Mouse (Mus musculus): ENCODE measurements around the gene Aagab. TPM values are rescaled to one million over a fixed set of nuclear protein-coding genes. Genes with fewer than 3 reads are reported as not detected.

The Aagab gene
- polyA plus RNA-seq, 1 experiment from 2014 or later: 29.1 TPM

- Histone ChIP-seq H3K9ac (no peak overlapping the region), H3K27me3 (replicated peaks) (no peaks in the 10 kb centered on the region), H3K27ac (peak overlapping the region; percentile 52), H3K36me3 (peaks cover 20% of the 10 kb centered on the region; the same call in 1 of the 2 replicates), H3K4me2 (no peak overlapping the region), H3K9me3 (no peaks in the 10 kb centered on the region), H3K4me3 (replicated peaks) (no peak overlapping the region), H3K4me1 (peaks cover 33% of the 10 kb centered on the region)
- peak; percentile 54; the same call in 1 of the 2 replicates for ATAC-seq (ENCODE audit: insufficient read depth, low FRiP score, low read depth)
- WGBS: 60% methylated on average over 13 of the region's 13 CpGs
Observed at GRCm38 (mm10) chr9:63664792-63665646, 62.6 kb downstream of the Aagab start.

- 0 out of 2 replicates have a peak overlapping the region, but pooled peaks have one; percentile 17 for H3K27ac ChIP-seq
- ATAC-seq (ENCODE audit: insufficient read depth, low FRiP score, low read depth): no peak
- no peaks in the 10 kb centered on the region for H3K9me3 ChIP-seq
- no peaks in the 10 kb centered on the region for H3K27me3 ChIP-seq (replicated peaks)
- H3K4me3 ChIP-seq (replicated peaks): no peak overlapping the region
- 58% methylated on average over 18 of the region's 18 CpGs for WGBS
- H3K4me2 ChIP-seq: no peak overlapping the region
- no peak overlapping the region for H3K9ac ChIP-seq
- H3K36me3 ChIP-seq: peaks cover 13% of the 10 kb centered on the region; the same call in 1 of the 2 replicates
- peaks cover 33% of the 10 kb centered on the region for H3K4me1 ChIP-seq
Observed at GRCm38 (mm10) chr9:63666612-63667372, 64.3 kb downstream of the Aagab start.

- no peak for ATAC-seq (ENCODE audit: insufficient read depth, low FRiP score, low read depth)
- H3K9me3 ChIP-seq: no peaks in the 10 kb centered on the region
- no peak overlapping the region for H3K27ac ChIP-seq
- no peaks in the 10 kb centered on the region for H3K27me3 ChIP-seq (replicated peaks)
- H3K4me2 ChIP-seq: no peak overlapping the region
- no peak overlapping the region for H3K9ac ChIP-seq
- H3K4me3 ChIP-seq (replicated peaks): no peak overlapping the region
- peaks cover 36% of the 10 kb centered on the region for H3K4me1 ChIP-seq
- 0 out of 2 replicates have a peak, but pooled peaks cover 9% of the 10 kb centered on the region for H3K36me3 ChIP-seq
- WGBS: 82% methylated on average over 8 of the region's 8 CpGs
Observed at GRCm38 (mm10) chr9:63667373-63667724, 64.9 kb downstream of the Aagab start.

GRCm38 (mm10) chr9:63668621-63669020 lies 66.2 kb downstream of the Aagab start:
- no peak for ATAC-seq (ENCODE audit: insufficient read depth, low FRiP score, low read depth)
- Histone ChIP-seq H3K36me3 (0 out of 2 replicates have a peak, but pooled peaks cover 9% of the 10 kb centered on the region), H3K9me3 (no peaks in the 10 kb centered on the region), H3K4me1 (peaks cover 47% of the 10 kb centered on the region), H3K9ac (no peak overlapping the region), H3K27ac (no peak overlapping the region), H3K4me3 (replicated peaks) (no peak overlapping the region), H3K4me2 (no peak overlapping the region), H3K27me3 (replicated peaks) (no peaks in the 10 kb centered on the region)
- 76% methylated on average over 1 of the region's 1 CpGs for WGBS

GRCm38 (mm10) chr9:63669816-63670215 lies 67.4 kb downstream of the Aagab start:
- Histone ChIP-seq H3K4me2 (no peak overlapping the region), H3K4me1 (peaks cover 47% of the 10 kb centered on the region), H3K27ac (no peak overlapping the region), H3K4me3 (replicated peaks) (no peak overlapping the region), H3K36me3 (0 out of 2 replicates have a peak, but pooled peaks cover 4% of the 10 kb centered on the region), H3K27me3 (replicated peaks) (no peaks in the 10 kb centered on the region), H3K9me3 (no peaks in the 10 kb centered on the region), H3K9ac (no peak overlapping the region)
- WGBS: 96% methylated on average over 7 of the region's 7 CpGs
- no peak for ATAC-seq (ENCODE audit: insufficient read depth, low FRiP score, low read depth)

- no peak for ATAC-seq (ENCODE audit: insufficient read depth, low FRiP score, low read depth)
- Histone ChIP-seq H3K9me3 (no peaks in the 10 kb centered on the region), H3K4me3 (replicated peaks) (no peak overlapping the region), H3K27me3 (replicated peaks) (no peaks in the 10 kb centered on the region), H3K4me2 (no peak overlapping the region), H3K36me3 (no peaks in the 10 kb centered on the region), H3K4me1 (peaks cover 25% of the 10 kb centered on the region), H3K9ac (no peak overlapping the region), H3K27ac (peak overlapping the region; percentile 61)
- WGBS: 55% methylated on average over 8 of the region's 8 CpGs
Observed at GRCm38 (mm10) chr9:63672797-63673493, 70.5 kb downstream of the Aagab start.

GRCm38 (mm10) chr9:63673494-63673805 lies 71.0 kb downstream of the Aagab start:
- H3K9ac ChIP-seq: no peak overlapping the region
- H3K36me3 ChIP-seq: no peaks in the 10 kb centered on the region
- no peaks in the 10 kb centered on the region for H3K9me3 ChIP-seq
- peaks cover 27% of the 10 kb centered on the region for H3K4me1 ChIP-seq
- no peaks in the 10 kb centered on the region for H3K27me3 ChIP-seq (replicated peaks)
- no peak overlapping the region for H3K4me3 ChIP-seq (replicated peaks)
- no peak overlapping the region for H3K4me2 ChIP-seq
- 78% methylated on average over 3 of the region's 3 CpGs for WGBS
- peak overlapping the region; percentile 61; the same call in 1 of the 2 replicates for H3K27ac ChIP-seq
- ATAC-seq (ENCODE audit: insufficient read depth, low FRiP score, low read depth): no peak

GRCm38 (mm10) chr9:63674613-63675012 lies 72.2 kb downstream of the Aagab start:
- ATAC-seq (ENCODE audit: insufficient read depth, low FRiP score, low read depth): 0 out of 2 replicates have a peak, but pooled peaks have one; percentile 21
- Histone ChIP-seq H3K36me3 (no peaks in the 10 kb centered on the region), H3K4me1 (peaks cover 32% of the 10 kb centered on the region), H3K27me3 (replicated peaks) (no peaks in the 10 kb centered on the region), H3K27ac (no peak overlapping the region), H3K4me3 (replicated peaks) (no peak overlapping the region), H3K4me2 (no peak overlapping the region), H3K9me3 (no peaks in the 10 kb centered on the region), H3K9ac (no peak overlapping the region)
- 70% methylated on average over 10 of the region's 10 CpGs for WGBS

GRCm38 (mm10) chr9:63677621-63678020 lies 75.2 kb downstream of the Aagab start:
- Histone ChIP-seq H3K4me3 (replicated peaks) (no peak overlapping the region), H3K4me2 (no peak overlapping the region), H3K9me3 (no peaks in the 10 kb centered on the region), H3K27me3 (replicated peaks) (no peaks in the 10 kb centered on the region), H3K36me3 (no peaks in the 10 kb centered on the region), H3K9ac (no peak overlapping the region), H3K4me1 (peaks cover 31% of the 10 kb centered on the region), H3K27ac (0 out of 2 replicates have a peak overlapping the region, but pooled peaks have one; percentile 4)
- WGBS: 41% methylated on average over 3 of the region's 3 CpGs
- no peak for ATAC-seq (ENCODE audit: insufficient read depth, low FRiP score, low read depth)

GRCm38 (mm10) chr9:63678076-63678475 lies 75.6 kb downstream of the Aagab start:
- no peaks in the 10 kb centered on the region for H3K27me3 ChIP-seq (replicated peaks)
- H3K36me3 ChIP-seq: no peaks in the 10 kb centered on the region
- H3K9ac ChIP-seq: no peak overlapping the region
- 91% methylated on average over 1 of the region's 1 CpGs for WGBS
- no peak overlapping the region for H3K4me3 ChIP-seq (replicated peaks)
- H3K27ac ChIP-seq: peak overlapping the region; percentile 4; the same call in 1 of the 2 replicates
- peaks cover 26% of the 10 kb centered on the region for H3K4me1 ChIP-seq
- H3K9me3 ChIP-seq: no peaks in the 10 kb centered on the region
- ATAC-seq (ENCODE audit: insufficient read depth, low FRiP score, low read depth): no peak
- H3K4me2 ChIP-seq: no peak overlapping the region

- ATAC-seq (ENCODE audit: insufficient read depth, low FRiP score, low read depth): 0 out of 2 replicates have a peak, but pooled peaks have one; percentile 23
Observed at GRCm38 (mm10) chr9:63682301-63682700, 79.8 kb downstream of the Aagab start.

More at GRCm38 (mm10) chr9:63682301-63682700, 79.8 kb downstream of the Aagab start:
- Histone ChIP-seq H3K4me2 (no peak overlapping the region), H3K4me1 (peaks cover 17% of the 10 kb centered on the region), H3K36me3 (no peaks in the 10 kb centered on the region), H3K4me3 (replicated peaks) (no peak overlapping the region), H3K9ac (no peak overlapping the region), H3K27ac (no peak overlapping the region), H3K9me3 (no peaks in the 10 kb centered on the region), H3K27me3 (replicated peaks) (no peaks in the 10 kb centered on the region)
- 51% methylated on average over 9 of the region's 9 CpGs for WGBS

All from stomach, embryonic 15.5 days (tissue).